Mouse (Mus musculus): Measurements from ENCODE around the gene Gabbr2. TPM values are rescaled to one million over a fixed set of nuclear protein-coding genes. Genes with fewer than 3 reads are reported as not detected.

The Gabbr2 gene
- polyA plus RNA-seq (2015; fragmentation: Nextera tagmentation; extraction: Ambion mirVana): 4.3 and 5.0 TPM in 2 replicates

DNA sequence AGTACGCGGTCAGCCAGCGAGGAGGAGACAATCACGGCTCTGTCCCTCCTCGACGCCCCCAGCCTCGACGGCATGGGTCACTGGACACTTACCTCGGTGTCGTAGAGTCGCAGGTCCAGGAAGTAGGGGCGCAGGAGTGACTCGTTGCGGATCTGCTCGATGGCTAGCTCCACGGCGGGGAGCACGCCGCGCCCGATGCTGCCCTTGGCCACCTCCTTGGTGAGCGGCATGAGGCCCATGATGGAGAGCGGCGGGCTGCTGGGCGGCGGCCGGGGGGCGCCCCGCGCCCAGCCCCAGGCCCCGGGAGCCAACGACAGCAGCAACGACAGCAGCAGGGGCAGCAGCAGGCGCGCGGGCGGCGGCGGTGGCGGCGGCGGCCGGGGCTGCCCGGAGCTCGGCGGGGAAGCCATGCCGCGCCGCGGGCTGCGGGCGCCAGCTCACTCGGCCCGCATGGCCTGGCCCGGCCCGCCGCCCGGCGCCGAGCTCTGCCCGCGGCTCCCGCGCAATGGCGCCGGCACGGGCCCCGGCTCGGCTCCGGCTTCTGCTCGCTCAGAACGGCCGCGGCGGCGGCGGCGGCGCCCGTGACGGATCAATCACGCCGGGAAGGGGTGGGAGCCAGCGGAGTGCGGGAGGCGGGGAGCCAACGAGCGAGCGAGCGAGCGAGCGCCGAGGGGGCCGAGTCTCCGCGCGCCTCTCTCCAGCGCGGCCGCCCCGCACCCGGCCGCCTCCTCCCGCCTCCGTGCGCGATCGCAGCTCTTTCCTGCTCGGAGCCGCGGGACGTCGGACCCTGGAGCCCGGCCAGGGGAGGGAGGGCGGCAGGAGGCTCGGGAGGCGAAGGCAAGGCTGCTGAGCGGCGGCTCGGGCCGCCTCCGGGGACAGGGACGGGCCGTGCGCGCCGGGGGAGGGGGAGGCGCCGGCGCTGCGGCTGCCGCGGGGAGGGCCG is at the start of gene Gabbr2:
Gabbr2 (minus strand) TSS at position 858 of the 943 bp plus-strand sequence.
- Histone ChIP-seq H3K9ac (peak within 1 kb of the TSS; percentile 84), H3K4me3 (peak within 1 kb of the TSS; percentile 65), H3K27ac (replicated peaks) (peak within 1 kb of the TSS; percentile 91), H3K4me1 (replicated peaks) (peaks cover 48% of the 10 kb centered on the region), H3K4me2 (peak within 1 kb of the TSS; percentile 78), H3K9me3 (no peaks in the 10 kb centered on the region), H3K36me3 (no peaks in the 10 kb centered on the region), H3K27me3 (peaks cover 77% of the 10 kb centered on the region)
- 1% methylated on average over 105 of the region's 134 CpGs for WGBS
- ATAC-seq (ENCODE audit: low read depth): peak; percentile 78

DNA sequence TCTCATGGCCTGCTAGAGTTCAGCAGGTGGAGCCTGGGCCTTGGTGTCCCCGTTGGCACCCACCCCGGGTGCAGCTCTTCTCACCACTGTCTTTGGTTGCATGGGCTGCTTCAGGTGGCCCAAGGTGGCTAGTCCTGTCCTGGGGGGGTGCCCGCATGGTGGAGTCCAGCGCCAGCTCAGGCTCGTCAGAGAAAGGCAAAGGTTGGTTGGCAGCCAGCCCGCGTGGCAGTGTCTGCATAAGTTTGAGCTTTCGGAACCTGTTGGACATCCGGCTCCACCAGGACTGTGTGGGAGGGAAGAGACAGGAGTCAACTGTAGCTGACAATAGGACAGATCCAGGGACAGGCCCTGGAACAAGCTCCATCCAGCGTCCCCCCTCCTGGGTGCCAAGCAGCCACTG is 47.9 kb upstream of the Gabbr2 start:
- Histone ChIP-seq H3K9ac (no peak overlapping the region), H3K4me1 (replicated peaks) (peaks cover 17% of the 10 kb centered on the region), H3K36me3 (peaks cover 44% of the 10 kb centered on the region), H3K4me3 (no peak overlapping the region), H3K27ac (replicated peaks) (no peak overlapping the region), H3K9me3 (no peaks in the 10 kb centered on the region), H3K4me2 (no peak overlapping the region), H3K27me3 (0 out of 2 replicates have a peak, but pooled peaks cover 3% of the 10 kb centered on the region)
- WGBS: 96% methylated on average over 10 of the region's 10 CpGs
- ATAC-seq (ENCODE audit: low read depth): no peak

GRCm38 (mm10) chr4:47037321-47037657 is 45.6 kb upstream of the Gabbr2 start:
- no peak overlapping the region for H3K9ac ChIP-seq
- no peaks in the 10 kb centered on the region for H3K9me3 ChIP-seq
- H3K4me1 ChIP-seq (replicated peaks): peaks cover 17% of the 10 kb centered on the region
- 18% methylated on average over 5 of the region's 5 CpGs for WGBS
- no peak overlapping the region for H3K4me3 ChIP-seq
- 0 out of 2 replicates have a peak, but pooled peaks cover 3% of the 10 kb centered on the region for H3K27me3 ChIP-seq
- H3K36me3 ChIP-seq: peaks cover 37% of the 10 kb centered on the region
- no peak overlapping the region for H3K4me2 ChIP-seq
- peak; percentile 83 for ATAC-seq (ENCODE audit: low read depth)
- H3K27ac ChIP-seq (replicated peaks): no peak overlapping the region

DNA sequence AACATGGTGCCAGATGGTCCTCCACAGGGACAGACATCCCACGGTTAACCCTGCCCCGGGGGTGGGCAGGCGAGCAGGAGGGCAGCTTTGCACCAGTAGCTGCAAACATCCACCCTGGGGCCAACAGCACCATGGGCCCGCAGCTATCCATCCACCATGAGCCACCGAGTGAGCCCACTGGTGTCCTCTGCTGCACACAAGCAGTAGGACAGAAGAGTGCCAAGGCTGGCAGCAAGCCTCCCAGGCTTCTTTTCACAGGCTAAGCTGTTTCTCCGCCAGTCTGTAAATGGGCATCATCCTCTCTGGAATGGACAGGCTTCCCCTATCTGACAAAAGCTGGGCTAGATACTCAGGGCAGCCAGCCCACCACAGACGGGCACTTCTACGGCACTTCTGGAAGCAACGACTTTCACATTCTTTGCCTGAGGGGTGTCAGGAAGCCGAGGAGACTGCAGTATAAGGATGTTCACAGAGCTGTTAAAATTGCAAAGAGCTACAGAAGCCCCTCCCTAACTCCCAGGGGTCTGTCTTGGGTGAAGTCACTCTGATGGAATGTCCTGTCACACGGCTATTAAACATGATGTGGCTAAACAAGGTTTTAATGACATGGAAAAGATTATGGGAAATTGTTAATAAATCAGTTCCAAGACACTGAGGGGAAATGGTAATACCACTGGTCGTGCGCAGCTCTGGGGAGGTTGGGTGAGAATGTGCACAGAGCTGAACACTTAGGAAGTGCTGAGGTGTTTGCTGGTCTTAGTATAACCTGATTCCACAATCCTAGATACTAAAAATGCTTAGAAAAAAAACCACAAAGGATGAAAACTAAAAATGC is 45.0 kb upstream of the Gabbr2 start:
- Histone ChIP-seq H3K4me3 (no peak overlapping the region), H3K27me3 (0 out of 2 replicates have a peak, but pooled peaks cover 3% of the 10 kb centered on the region), H3K4me1 (replicated peaks) (peaks cover 17% of the 10 kb centered on the region), H3K27ac (replicated peaks) (0 out of 2 replicates have a peak overlapping the region, but pooled peaks have one; percentile 28), H3K36me3 (peaks cover 37% of the 10 kb centered on the region), H3K9ac (0 out of 2 replicates have a peak overlapping the region, but pooled peaks have one; percentile 41), H3K4me2 (no peak overlapping the region), H3K9me3 (no peaks in the 10 kb centered on the region)
- 44% methylated on average over 13 of the region's 13 CpGs for WGBS
- ATAC-seq (ENCODE audit: low read depth): peak; percentile 36

DNA sequence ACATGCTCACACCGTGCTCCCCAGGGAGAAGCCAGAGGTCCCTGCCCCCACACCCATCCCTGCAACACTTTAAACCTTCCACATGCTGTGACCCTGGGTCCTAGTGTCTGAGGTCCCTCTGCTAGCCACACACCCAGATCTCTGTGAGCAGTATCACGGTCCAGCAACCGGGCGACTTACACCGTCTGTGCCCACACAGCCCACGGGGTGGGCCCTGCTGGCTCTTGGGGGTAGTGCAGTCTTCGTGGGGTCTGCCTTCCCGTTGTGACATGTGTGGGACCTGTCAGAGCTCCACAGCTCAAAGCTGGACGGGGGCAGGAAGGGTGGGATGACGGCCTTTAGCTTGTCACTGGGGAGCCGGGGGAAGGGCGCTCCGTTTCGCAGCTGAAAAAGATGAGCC is 43.9 kb upstream of the Gabbr2 start:
- H3K9me3 ChIP-seq: no peaks in the 10 kb centered on the region
- no peak overlapping the region for H3K27ac ChIP-seq (replicated peaks)
- peaks cover 17% of the 10 kb centered on the region for H3K4me1 ChIP-seq (replicated peaks)
- peak; percentile 24; the same call in 1 of the 2 replicates for ATAC-seq (ENCODE audit: low read depth)
- no peak overlapping the region for H3K4me2 ChIP-seq
- WGBS: 78% methylated on average over 14 of the region's 14 CpGs
- H3K27me3 ChIP-seq: 0 out of 2 replicates have a peak, but pooled peaks cover 3% of the 10 kb centered on the region
- no peak overlapping the region for H3K9ac ChIP-seq
- peaks cover 37% of the 10 kb centered on the region for H3K36me3 ChIP-seq
- no peak overlapping the region for H3K4me3 ChIP-seq

GRCm38 (mm10) chr4:47032171-47032570 is 40.5 kb upstream of the Gabbr2 start:
- Histone ChIP-seq H3K9ac (no peak overlapping the region), H3K4me3 (no peak overlapping the region), H3K27ac (replicated peaks) (no peak overlapping the region), H3K27me3 (no peaks in the 10 kb centered on the region), H3K9me3 (no peaks in the 10 kb centered on the region), H3K36me3 (peaks cover 18% of the 10 kb centered on the region; the same call in 1 of the 2 replicates), H3K4me2 (no peak overlapping the region), H3K4me1 (replicated peaks) (peaks cover 19% of the 10 kb centered on the region)
- WGBS: 82% methylated on average over 8 of the region's 8 CpGs
- no peak for ATAC-seq (ENCODE audit: low read depth)

- Histone ChIP-seq H3K9me3 (no peaks in the 10 kb centered on the region), H3K36me3 (peaks cover 35% of the 10 kb centered on the region; the same call in 1 of the 2 replicates), H3K9ac (no peak overlapping the region), H3K4me1 (replicated peaks) (peaks cover 4% of the 10 kb centered on the region; the same call in 1 of the 2 replicates), H3K4me2 (no peak overlapping the region), H3K4me3 (no peak overlapping the region), H3K27ac (replicated peaks) (no peak overlapping the region), H3K27me3 (no peaks in the 10 kb centered on the region)
- WGBS: 77% methylated on average over 5 of the region's 5 CpGs
- ATAC-seq (ENCODE audit: low read depth): no peak
Observed at GRCm38 (mm10) chr4:47028791-47029190, 37.1 kb upstream of the Gabbr2 start.

DNA sequence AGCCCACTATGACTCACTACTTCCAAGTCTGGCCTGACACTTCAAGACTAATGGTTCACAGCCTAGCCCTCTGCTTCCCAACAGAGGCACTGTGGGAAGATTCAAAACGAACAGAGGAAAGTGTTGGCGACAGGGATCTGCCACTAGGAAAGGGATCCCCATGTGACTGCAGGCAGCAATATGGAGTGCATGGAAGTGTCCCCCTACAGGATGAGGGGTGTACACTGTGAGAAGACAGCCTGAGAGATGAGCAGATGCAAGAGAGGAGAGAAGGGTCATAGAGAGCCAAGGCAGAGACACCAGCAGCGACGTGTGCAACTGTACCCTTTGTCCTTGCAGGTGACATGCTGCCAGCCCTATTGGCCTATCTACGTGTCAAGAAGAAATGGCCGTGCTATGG is 32.3 kb upstream of the Gabbr2 start:
- H3K9ac ChIP-seq: no peak overlapping the region
- no peaks in the 10 kb centered on the region for H3K9me3 ChIP-seq
- no peaks in the 10 kb centered on the region for H3K27me3 ChIP-seq
- WGBS: 71% methylated on average over 6 of the region's 6 CpGs
- H3K36me3 ChIP-seq: peaks cover 39% of the 10 kb centered on the region; the same call in 1 of the 2 replicates
- no peak overlapping the region for H3K4me2 ChIP-seq
- H3K4me3 ChIP-seq: no peak overlapping the region
- no peaks in the 10 kb centered on the region for H3K4me1 ChIP-seq (replicated peaks)
- H3K27ac ChIP-seq (replicated peaks): no peak overlapping the region
- no peak for ATAC-seq (ENCODE audit: low read depth)

DNA sequence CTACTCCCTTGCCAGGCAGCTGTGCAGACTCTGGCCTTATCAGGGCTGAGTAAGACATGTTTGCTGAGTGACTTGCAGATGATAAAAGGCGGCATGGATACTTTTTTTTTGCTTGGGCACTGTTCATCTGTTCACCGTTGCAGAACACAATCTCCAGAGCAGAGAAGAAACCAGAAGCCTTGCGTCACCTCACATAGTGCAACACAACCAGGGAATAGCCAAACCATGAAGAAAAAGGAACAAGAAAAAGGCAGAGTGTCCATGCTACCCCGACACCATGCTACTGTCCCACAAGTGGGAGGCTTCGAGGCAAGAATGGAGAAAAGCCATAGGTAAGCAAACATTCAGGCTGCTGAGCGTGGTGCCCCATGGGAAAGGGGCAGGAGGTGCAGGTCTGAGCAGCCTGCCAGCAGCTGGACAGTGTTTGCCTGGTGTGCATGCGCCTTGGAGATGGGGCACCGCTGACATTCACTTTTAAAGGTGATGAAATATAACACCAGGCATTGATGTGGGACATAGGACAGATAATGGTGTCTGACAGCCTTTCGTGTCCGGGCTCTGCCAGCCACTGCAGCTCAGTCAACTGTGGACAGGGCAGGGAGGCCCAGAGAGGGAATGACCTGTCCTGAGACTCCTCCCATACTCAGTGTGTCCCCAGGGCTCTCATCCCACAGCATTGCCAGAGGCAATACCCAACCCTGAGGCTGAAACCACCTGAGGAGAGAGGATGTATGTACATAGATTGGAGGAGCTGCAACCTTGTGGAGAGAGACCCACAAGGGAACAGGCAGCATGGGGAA is 31.3 kb upstream of the Gabbr2 start:
- Histone ChIP-seq H3K4me1 (replicated peaks) (no peaks in the 10 kb centered on the region), H3K36me3 (peaks cover 41% of the 10 kb centered on the region; the same call in 1 of the 2 replicates), H3K4me2 (no peak overlapping the region), H3K9ac (no peak overlapping the region), H3K4me3 (no peak overlapping the region), H3K27me3 (no peaks in the 10 kb centered on the region), H3K27ac (replicated peaks) (no peak overlapping the region), H3K9me3 (no peaks in the 10 kb centered on the region)
- ATAC-seq (ENCODE audit: low read depth): no peak
- 82% methylated on average over 10 of the region's 10 CpGs for WGBS

DNA sequence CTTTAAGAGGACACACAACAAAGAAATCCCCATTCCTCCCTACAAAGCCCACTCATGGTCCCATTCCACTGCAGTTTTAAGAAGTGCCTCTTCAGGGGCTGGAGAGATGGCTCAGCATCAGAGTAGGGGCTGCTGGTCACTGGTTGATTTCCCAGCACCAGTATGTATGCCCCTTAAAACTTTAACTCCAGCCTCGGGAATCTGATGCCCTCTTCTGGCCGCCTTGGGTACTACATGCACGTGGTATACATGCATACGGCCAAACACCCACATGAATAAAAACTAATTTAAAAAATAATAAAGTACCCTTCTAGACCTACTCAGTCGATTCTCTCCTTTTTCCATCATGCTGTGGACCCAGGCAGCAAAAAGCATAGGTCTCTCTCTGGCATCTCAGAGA is 28.9 kb upstream of the Gabbr2 start:
- no peaks in the 10 kb centered on the region for H3K9me3 ChIP-seq
- H3K4me2 ChIP-seq: no peak overlapping the region
- ATAC-seq (ENCODE audit: low read depth): no peak

DNA sequence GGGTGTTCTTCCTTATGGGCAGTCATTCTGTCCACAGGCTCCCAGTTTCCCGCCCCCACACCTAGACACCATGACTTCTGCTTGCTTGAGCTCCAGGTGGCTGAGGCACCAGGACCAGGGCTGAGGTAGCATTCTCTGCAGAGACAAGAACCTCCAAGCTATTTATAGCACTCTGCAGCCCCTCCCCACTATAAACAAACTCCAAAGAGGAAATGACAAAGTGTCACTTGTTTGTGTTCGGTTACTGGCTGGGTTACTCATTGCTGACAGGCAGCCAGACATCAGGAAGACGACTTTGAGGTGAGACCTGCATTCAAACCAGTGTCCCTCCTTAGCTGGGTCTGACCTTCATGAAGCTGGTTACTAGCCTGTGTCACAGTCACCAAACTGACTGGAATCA is 23.5 kb upstream of the Gabbr2 start:
- Histone ChIP-seq H3K36me3 (peaks cover 31% of the 10 kb centered on the region), H3K27me3 (no peaks in the 10 kb centered on the region), H3K4me1 (replicated peaks) (peaks cover 24% of the 10 kb centered on the region), H3K4me2 (no peak overlapping the region), H3K27ac (replicated peaks) (no peak overlapping the region), H3K9me3 (no peaks in the 10 kb centered on the region), H3K9ac (no peak overlapping the region), H3K4me3 (no peak overlapping the region)
- WGBS: 44% methylated on average over 3 of the region's 3 CpGs
- ATAC-seq (ENCODE audit: low read depth): no peak

More for the DNA sequence above, 28.9 kb upstream of the Gabbr2 start:
- no peaks in the 10 kb centered on the region for H3K4me1 ChIP-seq (replicated peaks)
- 14% methylated on average over 5 of the region's 5 CpGs for WGBS
- no peak overlapping the region for H3K4me3 ChIP-seq
- H3K36me3 ChIP-seq: peaks cover 43% of the 10 kb centered on the region
- no peaks in the 10 kb centered on the region for H3K27me3 ChIP-seq
- no peak overlapping the region for H3K9ac ChIP-seq
- no peak overlapping the region for H3K27ac ChIP-seq (replicated peaks)

All from neural tube, embryonic 13.5 days (tissue).